Mouse (Mus musculus) hindbrain, embryonic 15.5 days (tissue): ENCODE data around the gene Ocm. TPM values are rescaled to one million over a fixed set of nuclear protein-coding genes. Genes with fewer than 3 reads are reported as not detected.
"Not testable (repeated sequence)": the region's sequence is repeated elsewhere in the genome, so short reads cannot be mapped to it uniquely, and the experiment has no call there.

Experiments
- ATAC-seq: fragments of 200-750 bp; cut with Nextera tagmentation; 2 replicates; pipeline ENCODE4 v1.8.0; 2017; ENCODE audit warnings: low read depth, moderate number of reproducible peaks, moderate TSS enrichment; ENCODE audit not compliant: low FRiP score
- H3K27ac ChIP-seq: fragments of 300-500 bp; sonication (generic); replicated peaks from 2 replicates; pipeline ENCODE4 v1.5.1; 2015; ENCODE audit warnings: mild to moderate bottlenecking, inconsistent platforms
- H3K27me3 ChIP-seq: fragments of 300-500 bp; sonication (generic); 2 replicates; pipeline ENCODE4 v1.6.1; 2015; ENCODE audit warnings: control low read depth, inconsistent platforms
- H3K36me3 ChIP-seq: fragments of 300-500 bp; sonication (generic); 2 replicates; pipeline ENCODE4 v1.6.1; 2015; ENCODE audit warnings: control low read depth, inconsistent platforms
- H3K4me1 ChIP-seq: fragments of 300-500 bp; sonication (generic); replicated peaks from 2 replicates; pipeline ENCODE4 v1.6.1; 2015; ENCODE audit warnings: control low read depth, inconsistent platforms
- H3K4me2 ChIP-seq: fragments of 300-500 bp; sonication (generic); 2 replicates; pipeline ENCODE4 v1.6.1; 2015; ENCODE audit warnings: moderate library complexity, mild to moderate bottlenecking, inconsistent platforms
- H3K4me3 ChIP-seq: fragments of 300-500 bp; sonication (generic); 2 replicates; pipeline ENCODE4 v1.5.1; 2015; ENCODE audit warnings: mild to moderate bottlenecking, inconsistent platforms
- H3K9ac ChIP-seq: fragments of 300-500 bp; sonication (generic); 2 replicates; pipeline ENCODE4 v1.6.1; 2015; ENCODE audit warnings: inconsistent platforms
- H3K9me3 ChIP-seq: fragments of 300-500 bp; sonication (generic); 2 replicates; pipeline ENCODE4 v1.6.1; 2016; ENCODE audit warnings: control low read depth, inconsistent platforms
- WGBS: fragments of 180-500 bp; shearing (Covaris S2); methylation state at CpG from one replicate; pipeline ENCODE4 v1.1.7; 2015; 5-methylcytosine and 5-hydroxymethylcytosine counted together
- polyA plus RNA-seq: library from polyadenylated mRNA; unstranded; fragments of >200 nt; fragmentation: Nextera tagmentation; extraction: Ambion mirVana; gene quantifications from 2 replicates; pipeline ENCODE4 v1.2.1, GENCODE M21; 2015

The Ocm gene
- polyA plus RNA-seq, 1 experiment from 2014 or later = not detected

- no peaks in the 10 kb centered on the region for H3K9me3 ChIP-seq
- no peaks in the 10 kb centered on the region for H3K27me3 ChIP-seq
- ATAC-seq = no peak
- H3K4me2 ChIP-seq = no peak overlapping the region
- no peaks in the 10 kb centered on the region for H3K36me3 ChIP-seq
- no peak overlapping the region for H3K9ac ChIP-seq
- H3K4me3 ChIP-seq = no peak overlapping the region
- 94% methylated on average over 5 of the region's 5 CpGs for WGBS
- H3K27ac ChIP-seq = no peak overlapping the region
- H3K4me1 ChIP-seq = 0 out of 2 replicates have a peak, but pooled peaks cover 4% of the 10 kb centered on the region
Measured at GRCm38 (mm10) chr5:144039886-144040285, 13.4 kb upstream of the Ocm start.

GRCm38 (mm10) chr5:144039156-144039675 is 12.7 kb upstream of the Ocm start:
- no peak for ATAC-seq
- Histone ChIP-seq H3K4me2 (no peak overlapping the region), H3K9me3 (no peaks in the 10 kb centered on the region), H3K36me3 (no peaks in the 10 kb centered on the region), H3K9ac (no peak overlapping the region), H3K27me3 (no peaks in the 10 kb centered on the region), H3K4me1 (0 out of 2 replicates have a peak, but pooled peaks cover 4% of the 10 kb centered on the region), H3K27ac (no peak overlapping the region), H3K4me3 (no peak overlapping the region)
- 81% methylated on average over 9 of the region's 9 CpGs for WGBS

GRCm38 (mm10) chr5:144036952-144037351 is 10.5 kb upstream of the Ocm start:
- 60% methylated on average over 17 of the region's 17 CpGs for WGBS
- Histone ChIP-seq H3K4me3 (no peak overlapping the region), H3K27me3 (no peaks in the 10 kb centered on the region), H3K9ac (no peak overlapping the region), H3K36me3 (no peaks in the 10 kb centered on the region), H3K9me3 (no peaks in the 10 kb centered on the region), H3K4me2 (no peak overlapping the region), H3K4me1 (0 out of 2 replicates have a peak, but pooled peaks cover 4% of the 10 kb centered on the region), H3K27ac (no peak overlapping the region)
- no peak for ATAC-seq

- no peak overlapping the region for H3K27ac ChIP-seq
- H3K27me3 ChIP-seq = no peaks in the 10 kb centered on the region
- H3K9ac ChIP-seq = no peak overlapping the region
- H3K9me3 ChIP-seq = no peaks in the 10 kb centered on the region
- H3K4me1 ChIP-seq = no peaks in the 10 kb centered on the region
- H3K4me2 ChIP-seq = no peak overlapping the region
- H3K4me3 ChIP-seq = no peak overlapping the region
- ATAC-seq = no peak
- 82% methylated on average over 7 of the region's 7 CpGs for WGBS
- H3K36me3 ChIP-seq = no peaks in the 10 kb centered on the region
Measured at GRCm38 (mm10) chr5:144034567-144034966, 8.1 kb upstream of the Ocm start.

- Histone ChIP-seq H3K36me3 (no peaks in the 10 kb centered on the region), H3K27me3 (no peaks in the 10 kb centered on the region), H3K4me2 (no peak overlapping the region), H3K4me3 (no peak overlapping the region), H3K4me1 (no peaks in the 10 kb centered on the region), H3K9me3 (no peaks in the 10 kb centered on the region), H3K9ac (no peak overlapping the region), H3K27ac (no peak overlapping the region)
- 86% methylated on average over 7 of the region's 7 CpGs for WGBS
- no peak for ATAC-seq
Measured at GRCm38 (mm10) chr5:144032491-144032890, 6.0 kb upstream of the Ocm start.

GRCm38 (mm10) chr5:144015845-144016244 is 10.6 kb downstream of the Ocm start:
- no peak for ATAC-seq
- Histone ChIP-seq H3K27me3 (no peaks in the 10 kb centered on the region), H3K9me3 (no peaks in the 10 kb centered on the region), H3K4me3 (no peak overlapping the region), H3K27ac (no peak overlapping the region), H3K9ac (no peak overlapping the region), H3K4me1 (peaks cover 5% of the 10 kb centered on the region), H3K4me2 (no peak overlapping the region), H3K36me3 (peaks cover 13% of the 10 kb centered on the region)
- 94% methylated on average over 9 of the region's 9 CpGs for WGBS

GRCm38 (mm10) chr5:144015312-144015650 is 11.2 kb downstream of the Ocm start:
- ATAC-seq = no peak
- Histone ChIP-seq H3K27ac (no peak overlapping the region), H3K9ac (no peak overlapping the region), H3K27me3 (no peaks in the 10 kb centered on the region), H3K36me3 (peaks cover 19% of the 10 kb centered on the region), H3K9me3 (no peaks in the 10 kb centered on the region), H3K4me3 (peak overlapping the region; percentile 79), H3K4me2 (peak overlapping the region; percentile 62), H3K4me1 (peaks cover 5% of the 10 kb centered on the region)
- 79% methylated on average over 3 of the region's 3 CpGs for WGBS

GRCm38 (mm10) chr5:144014551-144015311 is 11.7 kb downstream of the Ocm start, which contains the start of gene Ccz1:
Gene Ccz1, minus strand, starts transcription at chr5:144014877.
- WGBS = 3% methylated on average over 37 of the region's 47 CpGs
- H3K9ac ChIP-seq = peak within 1 kb of the TSS; percentile 87
- H3K36me3 ChIP-seq = peaks cover 22% of the 10 kb centered on the region
- peaks cover 5% of the 10 kb centered on the region for H3K4me1 ChIP-seq
- H3K4me2 ChIP-seq = peak within 1 kb of the TSS; percentile 62
- peak within 1 kb of the TSS; percentile 82 for H3K27ac ChIP-seq
- H3K27me3 ChIP-seq = no peaks in the 10 kb centered on the region
- peak; percentile 99 for ATAC-seq
- H3K4me3 ChIP-seq = peak within 1 kb of the TSS; percentile 79
- no peaks in the 10 kb centered on the region for H3K9me3 ChIP-seq

GRCm38 (mm10) chr5:144013366-144014134 is 12.9 kb downstream of the Ocm start:
- not testable (repeated sequence) for H3K4me1 ChIP-seq, H3K27me3 ChIP-seq, H3K27ac ChIP-seq, ATAC-seq, H3K9me3 ChIP-seq
- Histone ChIP-seq H3K9ac (0 out of 2 replicates have a peak overlapping the region, but pooled peaks have one; percentile 87), H3K4me3 (peak overlapping the region; percentile 79), H3K4me2 (peak overlapping the region; percentile 62), H3K36me3 (peaks cover 34% of the 10 kb centered on the region)
- 65% methylated on average over 13 of the region's 13 CpGs for WGBS

- Histone ChIP-seq H3K36me3 (peaks cover 77% of the 10 kb centered on the region), H3K4me2 (no peak overlapping the region), H3K27me3 (no peaks in the 10 kb centered on the region), H3K9me3 (no peaks in the 10 kb centered on the region), H3K4me3 (no peak overlapping the region), H3K4me1 (no peaks in the 10 kb centered on the region), H3K9ac (no peak overlapping the region), H3K27ac (no peak overlapping the region)
- no peak for ATAC-seq
- WGBS = 93% methylated on average over 15 of the region's 15 CpGs
Measured at GRCm38 (mm10) chr5:144002461-144003192, 23.8 kb downstream of the Ocm start.

- no peak overlapping the region for H3K4me3 ChIP-seq
- no peak overlapping the region for H3K27ac ChIP-seq
- no peak overlapping the region for H3K9ac ChIP-seq
- H3K4me1 ChIP-seq = no peaks in the 10 kb centered on the region
- no peak for ATAC-seq
- no peak overlapping the region for H3K4me2 ChIP-seq
- H3K27me3 ChIP-seq = no peaks in the 10 kb centered on the region
- 94% methylated on average over 1 of the region's 1 CpGs for WGBS
- no peaks in the 10 kb centered on the region for H3K9me3 ChIP-seq
- H3K36me3 ChIP-seq = peaks cover 81% of the 10 kb centered on the region
Measured at GRCm38 (mm10) chr5:143999409-143999808, 27.1 kb downstream of the Ocm start.
